Mouse (Mus musculus): ENCODE results near the gene Prr14l. TPM values are rescaled to one million over a fixed set of nuclear protein-coding genes. Genes with fewer than 3 reads are reported as not detected.
A peak's percentile ranks its signal among the peaks of the same experiment; 100 is the strongest.
"Not testable (repeated sequence)": the region's sequence is repeated elsewhere in the genome, so short reads cannot be mapped to it uniquely, and the experiment has no call there.

Prr14l gene
- polyA plus RNA-seq (2016; fragmentation: Nextera tagmentation; extraction: Ambion mirVana), result 14.0 and 17.5 TPM in 2 replicates

GRCm38 (mm10) chr5:32853731-32854507, at the start of gene Prr14l:
Gene Prr14l, minus strand, starts transcription at chr5:32854256.
- H3K36me3 ChIP-seq, result peaks cover 19% of the 10 kb centered on the region
- peak within 1 kb of the TSS; percentile 88 for H3K4me3 ChIP-seq
- H3K27ac ChIP-seq, result peak within 1 kb of the TSS; percentile 97
- peaks cover 15% of the 10 kb centered on the region for H3K4me1 ChIP-seq
- DNase-seq (ENCODE audit: low spot score), result peak; percentile 98
- H3K9me3 ChIP-seq, result no peaks in the 10 kb centered on the region
- WGBS, result under 1% methylated on average over 51 of the region's 51 CpGs
- H3K27me3 ChIP-seq (ENCODE audit: insufficient read depth, poor library complexity, severe bottlenecking), result no peaks in the 10 kb centered on the region

DNA sequence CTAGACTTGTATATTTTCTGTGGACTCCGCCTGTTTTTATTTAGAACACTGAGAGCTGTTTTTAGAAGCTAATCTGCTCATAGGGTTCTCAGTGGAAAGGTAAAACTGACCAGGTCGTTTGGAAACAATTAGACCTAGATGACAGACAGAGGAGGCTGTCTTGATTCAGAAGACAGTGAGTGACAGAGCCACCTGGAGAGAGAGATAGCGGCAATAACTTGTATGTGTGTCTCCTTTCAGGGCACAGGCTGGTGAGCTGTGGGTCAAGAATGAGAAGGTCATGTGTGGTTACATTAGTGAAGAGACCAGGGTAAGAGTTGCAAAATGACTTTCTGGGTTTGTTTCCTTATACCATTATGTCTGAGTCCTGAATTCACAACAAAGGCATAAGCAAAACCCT, 32.7 kb upstream of the Prr14l start:
- H3K36me3 ChIP-seq, result peaks cover 80% of the 10 kb centered on the region
- no peaks in the 10 kb centered on the region for H3K27me3 ChIP-seq (ENCODE audit: insufficient read depth, poor library complexity, severe bottlenecking)
- no peak for DNase-seq (ENCODE audit: low spot score)
- H3K4me1 ChIP-seq, result no peaks in the 10 kb centered on the region
- 59% methylated on average over 3 of the region's 3 CpGs for WGBS
- no peak overlapping the region for H3K27ac ChIP-seq
- no peaks in the 10 kb centered on the region for H3K9me3 ChIP-seq
- H3K4me3 ChIP-seq, result no peak overlapping the region

DNA sequence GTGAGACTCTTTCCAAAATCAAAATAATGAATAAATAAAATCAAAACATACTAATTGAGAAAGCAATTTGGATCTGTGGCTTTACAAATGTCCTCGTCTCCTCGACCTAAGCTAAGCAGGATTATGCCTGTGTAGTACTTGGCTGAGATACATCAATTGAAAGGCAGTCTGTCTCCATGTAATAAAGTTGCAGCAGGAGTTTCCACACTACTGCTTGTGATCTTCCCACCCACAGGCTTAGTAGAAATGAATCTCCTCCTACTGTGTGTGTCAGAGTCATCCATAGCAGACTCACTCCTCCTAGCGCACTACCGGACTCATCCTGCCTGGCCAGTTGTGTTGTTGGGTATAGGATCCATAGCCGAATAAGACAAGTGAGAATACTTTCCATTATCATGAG, 18.3 kb upstream of the Prr14l start:
- 95% methylated on average over 5 of the region's 5 CpGs for WGBS
- Histone ChIP-seq H3K36me3 (peaks cover 70% of the 10 kb centered on the region), H3K4me3 (no peak overlapping the region), H3K4me1 (no peaks in the 10 kb centered on the region), H3K27ac (no peak overlapping the region), H3K27me3 (ENCODE audit: insufficient read depth, poor library complexity, severe bottlenecking) (no peaks in the 10 kb centered on the region), H3K9me3 (no peaks in the 10 kb centered on the region)
- no peak for DNase-seq (ENCODE audit: low spot score)

DNA sequence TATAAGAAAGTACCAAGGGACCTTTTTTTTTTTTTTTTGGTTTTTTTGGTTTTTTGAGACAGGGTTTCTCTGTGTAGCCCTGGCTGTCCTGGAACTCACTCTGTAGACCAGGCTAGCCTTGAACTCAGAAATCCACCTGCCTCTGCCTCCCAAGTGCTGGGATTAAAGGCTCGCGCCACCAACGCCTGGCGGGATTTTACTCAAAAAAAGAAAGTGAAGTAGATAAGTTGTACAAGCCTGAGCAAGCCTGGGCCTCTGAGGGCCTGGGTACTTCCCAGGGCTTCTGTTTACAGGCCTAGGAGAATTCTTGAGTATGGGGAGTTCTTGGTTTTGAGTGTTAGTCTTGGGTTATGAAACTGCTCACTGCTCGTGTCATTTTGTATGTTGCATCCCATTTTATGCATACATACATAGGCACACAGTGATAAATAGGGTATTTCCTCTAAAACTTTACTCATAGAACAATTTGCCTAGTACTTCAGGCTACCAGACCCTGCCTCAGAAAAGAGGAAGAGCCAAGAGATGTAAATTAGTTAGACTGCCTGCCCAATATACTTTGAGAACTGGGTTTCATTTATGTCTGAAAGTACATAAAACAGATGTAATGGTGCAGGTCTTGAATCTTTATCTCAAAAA, 15.5 kb upstream of the Prr14l start:
- Histone ChIP-seq H3K27me3 (ENCODE audit: insufficient read depth, poor library complexity, severe bottlenecking) (no peaks in the 10 kb centered on the region), H3K27ac (no peak overlapping the region), H3K4me1 (peaks cover 2% of the 10 kb centered on the region; the same call in 1 of the 2 replicates), H3K4me3 (no peak overlapping the region), H3K36me3 (peaks cover 55% of the 10 kb centered on the region), H3K9me3 (no peaks in the 10 kb centered on the region)
- 97% methylated on average over 5 of the region's 5 CpGs for WGBS
- no peak for DNase-seq (ENCODE audit: low spot score)

DNA sequence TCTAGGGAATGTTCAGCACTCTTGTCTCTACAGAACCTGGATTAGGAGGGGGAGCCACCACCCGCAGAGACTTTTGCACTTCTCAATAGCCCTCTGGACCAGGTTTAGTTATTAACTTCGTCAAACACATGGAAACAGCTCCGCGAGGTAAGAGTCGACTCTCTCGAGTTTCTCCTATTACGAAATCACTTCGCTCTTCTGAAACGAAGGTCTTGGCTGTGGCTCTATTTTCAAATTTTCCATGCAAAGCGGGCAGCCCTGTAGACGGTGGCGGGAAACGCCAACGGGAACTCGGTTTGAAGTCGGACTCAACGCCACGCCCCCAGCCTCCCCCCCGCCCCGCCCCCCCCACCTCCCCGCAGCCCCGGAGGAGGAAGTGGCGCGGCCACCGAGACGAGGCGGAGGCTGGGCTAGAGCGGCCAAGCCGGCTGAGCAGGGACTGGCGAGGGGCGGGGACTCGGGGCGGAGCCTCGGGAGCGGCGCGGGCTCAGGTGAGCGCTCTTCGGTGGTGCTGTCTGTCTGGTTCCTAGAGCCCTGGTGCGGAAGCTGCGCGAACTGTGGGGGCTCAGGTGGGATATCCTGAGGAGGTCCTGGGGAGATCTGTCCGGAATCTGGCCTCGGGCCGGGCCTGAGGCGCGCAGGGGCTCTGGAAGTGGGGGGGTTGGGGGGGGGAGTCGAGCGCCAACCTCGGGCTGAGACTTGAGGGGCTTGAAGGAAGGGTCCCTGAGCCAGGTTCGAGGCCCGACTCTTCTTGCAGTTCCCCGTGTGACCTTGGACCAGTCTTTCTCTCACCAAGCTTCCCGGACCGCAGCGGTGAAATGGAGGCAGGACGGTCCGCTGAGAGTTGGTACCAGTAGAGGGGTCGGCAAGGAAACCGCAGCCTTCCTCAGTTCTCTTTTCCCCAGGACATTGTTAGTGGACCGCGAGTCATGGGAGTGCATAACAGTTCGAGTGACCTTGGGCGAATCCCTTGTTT, 9.5 kb upstream of the Prr14l start, which contains the start of gene Depdc5:
Depdc5 (plus strand) TSS at position 449 of the 976 bp plus-strand sequence.
- WGBS, result under 1% methylated on average over 58 of the region's 64 CpGs
- peak within 1 kb of the TSS; percentile 92 for H3K27ac ChIP-seq
- H3K27me3 ChIP-seq (ENCODE audit: insufficient read depth, poor library complexity, severe bottlenecking), result no peaks in the 10 kb centered on the region
- H3K4me1 ChIP-seq, result peaks cover 6% of the 10 kb centered on the region
- peak; percentile 97 for DNase-seq (ENCODE audit: low spot score)
- no peaks in the 10 kb centered on the region for H3K9me3 ChIP-seq
- H3K4me3 ChIP-seq, result peak within 1 kb of the TSS; percentile 84
- peaks cover 17% of the 10 kb centered on the region for H3K36me3 ChIP-seq

DNA sequence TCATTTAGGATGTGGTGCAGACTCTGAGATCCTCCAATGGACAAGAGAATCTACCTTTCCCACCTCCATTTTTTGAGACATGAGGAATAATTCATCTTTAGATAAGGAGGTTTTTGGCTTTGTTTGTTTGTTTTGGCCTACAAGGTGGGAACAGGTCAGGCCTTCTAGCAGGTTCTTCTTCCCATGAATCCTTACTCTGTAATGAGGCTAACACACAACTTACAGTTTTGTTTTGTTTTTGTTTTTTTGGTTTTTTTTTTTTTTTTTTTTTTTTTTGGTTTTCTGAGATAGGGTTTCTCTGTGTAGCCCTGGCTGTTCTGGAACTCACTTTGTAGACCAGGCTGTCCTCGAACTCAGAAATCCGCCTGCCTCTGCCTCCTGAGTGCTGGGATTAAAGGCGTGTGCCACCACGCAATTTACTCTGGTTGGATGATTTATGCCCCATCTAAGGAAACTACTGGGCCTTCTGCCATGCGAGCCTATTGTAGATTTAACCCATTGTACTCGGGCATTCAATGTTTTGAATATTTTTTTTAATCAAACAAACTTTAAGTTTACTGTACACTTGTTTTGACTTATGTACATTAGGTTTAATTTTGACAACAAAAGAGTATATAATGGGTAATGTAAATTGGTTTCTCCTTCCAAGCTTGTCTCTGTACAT, 8.5 kb upstream of the Prr14l start:
- Histone ChIP-seq H3K4me3 (peak overlapping the region; percentile 84), H3K27me3 (ENCODE audit: insufficient read depth, poor library complexity, severe bottlenecking) (no peaks in the 10 kb centered on the region), H3K4me1 (peaks cover 6% of the 10 kb centered on the region), H3K9me3 (no peaks in the 10 kb centered on the region), H3K36me3 (peaks cover 7% of the 10 kb centered on the region), H3K27ac (peak overlapping the region; percentile 92; the same call in 1 of the 2 replicates)
- DNase-seq (ENCODE audit: low spot score), result no peak
- 85% methylated on average over 6 of the region's 6 CpGs for WGBS

DNA sequence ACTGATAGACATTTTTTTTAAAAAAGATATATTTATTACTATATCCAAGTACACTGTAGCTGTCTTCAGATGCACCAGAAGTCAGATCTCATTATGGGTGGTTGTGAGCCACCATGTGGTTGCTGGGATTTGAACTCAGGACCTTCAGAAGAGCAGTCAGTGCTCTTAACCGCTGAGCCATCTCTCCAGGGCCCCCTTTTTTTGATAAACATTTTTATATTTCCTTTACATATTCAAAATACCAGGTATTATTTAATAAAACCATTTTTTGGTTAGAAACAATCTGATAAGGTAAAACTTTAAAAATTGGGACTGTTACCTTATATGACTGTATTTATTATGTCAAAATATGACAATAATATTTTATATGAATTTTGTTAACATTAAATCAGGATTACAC, 7.0 kb upstream of the Prr14l start:
- Histone ChIP-seq H3K4me1 (peaks cover 6% of the 10 kb centered on the region), H3K9me3 (no peaks in the 10 kb centered on the region), H3K27me3 (ENCODE audit: insufficient read depth, poor library complexity, severe bottlenecking) (no peaks in the 10 kb centered on the region), H3K4me3 (no peak overlapping the region), H3K27ac (no peak overlapping the region), H3K36me3 (no peaks in the 10 kb centered on the region)
- no peak for DNase-seq (ENCODE audit: low spot score)
- 91% methylated on average over 1 of the region's 1 CpGs for WGBS

DNA sequence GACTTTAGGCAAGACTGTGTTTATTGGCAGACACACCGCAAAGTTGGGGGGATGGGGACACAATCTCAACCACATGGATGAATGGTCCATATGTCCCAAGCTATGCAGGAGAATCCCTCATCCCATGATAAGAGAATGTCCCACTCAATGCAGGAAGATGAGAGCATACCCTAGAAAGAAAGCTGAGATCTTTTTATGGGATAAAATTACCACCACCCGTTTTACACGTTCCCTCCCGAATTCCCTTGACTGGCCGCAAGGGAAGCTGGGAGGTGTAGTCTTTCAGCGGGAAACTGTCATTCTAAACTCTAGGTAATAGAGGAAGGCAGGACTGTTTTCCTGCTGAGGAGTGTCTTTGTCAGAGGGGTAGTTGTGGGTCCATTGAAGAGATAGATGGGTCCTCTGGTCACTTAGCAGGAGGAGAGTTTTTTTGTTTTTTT, 3.7 kb upstream of the Prr14l start:
- Histone ChIP-seq H3K36me3 (no peaks in the 10 kb centered on the region), H3K4me3 (peak overlapping the region; percentile 64), H3K27ac (peak overlapping the region; percentile 88), H3K9me3 (no peaks in the 10 kb centered on the region), H3K4me1 (peaks cover 7% of the 10 kb centered on the region), H3K27me3 (ENCODE audit: insufficient read depth, poor library complexity, severe bottlenecking) (no peaks in the 10 kb centered on the region)
- WGBS, result 3% methylated on average over 6 of the region's 6 CpGs
- peak; percentile 83 for DNase-seq (ENCODE audit: low spot score)

GRCm38 (mm10) chr5:32855274-32855673, 1.2 kb upstream of the Prr14l start:
- H3K9me3 ChIP-seq; H3K27ac ChIP-seq; DNase-seq (ENCODE audit: low spot score); H3K4me3 ChIP-seq; H3K27me3 ChIP-seq (ENCODE audit: insufficient read depth, poor library complexity, severe bottlenecking): not testable (repeated sequence)
- H3K4me1 ChIP-seq, result peaks cover 15% of the 10 kb centered on the region
- H3K36me3 ChIP-seq, result peaks cover 12% of the 10 kb centered on the region
- WGBS, result 91% methylated on average over 3 of the region's 3 CpGs

DNA sequence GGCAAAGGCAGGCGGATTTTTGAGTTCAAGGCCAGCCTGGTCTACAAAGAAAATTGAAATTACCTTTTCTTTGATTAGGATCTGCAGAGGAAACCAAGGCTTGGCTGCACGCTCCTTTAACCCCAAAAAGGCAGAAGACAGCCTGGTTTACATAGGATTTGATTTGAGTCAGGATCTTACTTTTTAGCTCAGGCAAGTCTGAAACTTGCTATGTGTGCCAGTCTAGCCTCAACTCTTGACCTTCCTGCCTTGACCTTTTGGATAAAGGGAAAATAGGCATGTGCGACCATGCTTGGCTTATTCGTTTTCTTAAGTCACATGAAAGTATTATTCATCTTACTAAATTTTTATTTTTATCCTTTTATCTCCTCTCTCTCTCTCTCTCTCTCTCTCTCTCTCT, 762 bp upstream of the Prr14l start:
- no peak for DNase-seq (ENCODE audit: low spot score)
- H3K27ac ChIP-seq, result peak overlapping the region; percentile 97
- H3K9me3 ChIP-seq, result no peaks in the 10 kb centered on the region
- peaks cover 15% of the 10 kb centered on the region for H3K4me1 ChIP-seq
- H3K4me3 ChIP-seq, result no peak overlapping the region
- no peaks in the 10 kb centered on the region for H3K27me3 ChIP-seq (ENCODE audit: insufficient read depth, poor library complexity, severe bottlenecking)
- H3K36me3 ChIP-seq, result peaks cover 14% of the 10 kb centered on the region
- WGBS, result 83% methylated on average over 4 of the region's 4 CpGs

GRCm38 (mm10) chr5:32852026-32852425, 2.0 kb downstream of the Prr14l start:
- 61% methylated on average over 6 of the region's 6 CpGs for WGBS
- Histone ChIP-seq H3K4me3 (peak overlapping the region; percentile 33), H3K4me1 (peaks cover 15% of the 10 kb centered on the region), H3K9me3 (no peaks in the 10 kb centered on the region), H3K36me3 (peaks cover 28% of the 10 kb centered on the region), H3K27me3 (ENCODE audit: insufficient read depth, poor library complexity, severe bottlenecking) (no peaks in the 10 kb centered on the region), H3K27ac (peak overlapping the region; percentile 53; the same call in 1 of the 2 replicates)
- no peak for DNase-seq (ENCODE audit: low spot score)

DNA sequence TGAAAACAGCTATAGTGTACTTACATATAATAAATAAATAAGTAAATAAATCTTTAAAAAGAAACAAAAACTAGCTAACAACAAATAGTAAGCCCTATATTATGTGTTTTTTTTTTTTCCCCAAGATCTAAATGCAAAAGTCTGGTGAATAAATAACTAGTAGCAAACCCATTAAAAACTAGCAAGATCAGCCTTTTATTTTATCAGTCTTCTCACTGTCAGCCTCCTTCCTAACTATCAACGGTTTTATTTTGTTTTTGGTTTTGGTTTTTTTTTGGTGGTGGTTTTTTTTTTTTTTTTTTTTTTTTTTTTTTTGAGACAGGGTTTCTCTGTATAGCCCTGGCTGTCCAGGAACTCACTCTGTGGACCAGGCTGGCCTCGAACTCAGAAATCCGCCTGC, 4.5 kb downstream of the Prr14l start:
- DNase-seq (ENCODE audit: low spot score); H3K9me3 ChIP-seq; H3K27ac ChIP-seq; H3K27me3 ChIP-seq (ENCODE audit: insufficient read depth, poor library complexity, severe bottlenecking); H3K4me3 ChIP-seq: not testable (repeated sequence)
- Histone ChIP-seq H3K36me3 (peaks cover 52% of the 10 kb centered on the region), H3K4me1 (peaks cover 13% of the 10 kb centered on the region)
- 97% methylated on average over 3 of the region's 3 CpGs for WGBS
